8 mouse cellular contexts compared by ENCODE assay signal in the genomic region with DNA sequence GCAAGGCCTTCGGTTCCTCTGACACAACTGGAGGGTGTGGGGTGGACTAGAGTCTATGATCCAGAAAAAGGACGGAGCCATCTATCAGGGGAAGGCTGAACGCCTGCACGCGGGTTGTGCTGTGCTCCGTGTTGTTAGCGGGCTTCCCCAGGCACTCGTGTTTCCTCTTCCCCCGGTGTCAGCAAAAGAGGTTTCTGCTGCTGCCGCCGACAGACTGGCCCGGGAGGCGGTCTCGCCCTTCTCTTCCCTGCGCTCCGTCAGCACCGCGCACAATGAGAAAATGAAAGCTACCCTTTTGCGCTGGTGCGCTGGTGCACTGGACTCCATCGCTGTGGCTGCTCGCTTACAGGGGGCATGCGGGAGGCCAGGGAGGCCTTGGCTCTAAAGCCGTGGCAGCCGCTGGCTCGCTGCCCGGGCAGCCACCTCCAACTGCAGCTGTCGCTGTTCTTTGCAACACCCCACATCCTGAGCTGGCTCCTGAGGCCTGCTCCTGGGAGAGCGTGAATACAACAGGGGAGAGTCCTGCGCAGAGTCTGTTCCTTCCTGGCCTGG. TPM values are rescaled to one million over a fixed set of nuclear protein-coding genes. Genes with fewer than 3 reads are reported as not detected.
DNase-seq lines count a peak whose midpoint lies in the region; ATAC-seq and TF ChIP-seq lines count a peak whose summit lies in the region.

No protein-coding gene starts in this region.

- TF ChIP-seq POLR2A in bone marrow macrophage, adult 2 months (IDR thresholded peaks at IDR 0.05; ENCODE audit: borderline replicate concordance, low read depth, low read length) = no peak

- H3K4me1 ChIP-seq in bone marrow macrophage, adult 2 months (ENCODE audit: control insufficient read depth, insufficient read depth, low read length) = peaks cover 6% of the 10 kb centered on the region
- 0 out of 2 replicates have a peak, but pooled peaks cover 3% of the 10 kb centered on the region for H3K4me1 ChIP-seq in heart, postnatal 0 days (ENCODE audit: control insufficient read depth, insufficient read depth)
- peaks cover 16% of the 10 kb centered on the region for H3K4me1 ChIP-seq in lung, embryonic 16.5 days (replicated peaks; ENCODE audit: control insufficient read depth, insufficient read depth, low read length)

- no peaks in the 10 kb centered on the region for H3K9me3 ChIP-seq in heart, postnatal 0 days (replicated peaks; ENCODE audit: control insufficient read depth, low read length)
- H3K9me3 ChIP-seq in lung, embryonic 16.5 days (ENCODE audit: control insufficient read depth, low read length) = no peaks in the 10 kb centered on the region

- H3K27ac ChIP-seq in bone marrow macrophage, adult 2 months (ENCODE audit: insufficient read depth, low read depth, low read length) = peak overlapping the region; percentile 79
- peak overlapping the region; percentile 89 for H3K27ac ChIP-seq in heart, postnatal 0 days (ENCODE audit: low read depth)
- peak overlapping the region; percentile 93 for H3K27ac ChIP-seq in lung, embryonic 16.5 days (ENCODE audit: low read length)

- no peak for TF ChIP-seq CTCF in bone marrow macrophage, adult 2 months (IDR thresholded peaks at IDR 0.05; ENCODE audit: low read depth, low read length)
- TF ChIP-seq CTCF in heart, postnatal 0 days (IDR thresholded peaks at IDR 0.05; ENCODE audit: low read depth) = no peak

- H3K9ac ChIP-seq in heart, postnatal 0 days (replicated peaks; ENCODE audit: low read depth, low read length) = peak overlapping the region; percentile 62
- peak overlapping the region; percentile 72 for H3K9ac ChIP-seq in lung, embryonic 16.5 days (ENCODE audit: low read length)

- peak; percentile 44 for DNase-seq in CD8-positive naive resting alpha-beta T cell, adult 2 months (ENCODE audit: low read depth in 2 of 2, low spot score in 2 of 2)
- peak; percentile 72 for DNase-seq in fibroblast of lung, adult 2 months (ENCODE audit: low read depth)
- peak; percentile 84 for DNase-seq in heart, postnatal 0 days (ENCODE audit: low spot score)
- DNase-seq in kidney, postnatal 25 days = peak; percentile 70 to 88
- peak; percentile 63 for DNase-seq in ovary, adult 18-20 months (ENCODE audit: low spot score)
- DNase-seq in thymus, postnatal 0 days (ENCODE audit: low spot score) = peak; percentile 77

- ATAC-seq in heart, postnatal 0 days (ENCODE audit: insufficient read depth, low read depth) = peak; percentile 90
- peak; percentile 90 for ATAC-seq in lung, embryonic 16.5 days (ENCODE audit: low read depth)

- peak overlapping the region; percentile 57 for H3K4me3 ChIP-seq in bone marrow macrophage, adult 2 months (ENCODE audit: insufficient read depth, low read length)
- peak overlapping the region; percentile 46 for H3K4me3 ChIP-seq in heart, postnatal 0 days (ENCODE audit: low read depth, low read length)
- peak overlapping the region; percentile 48 for H3K4me3 ChIP-seq in lung, embryonic 16.5 days (ENCODE audit: low read length)

- H3K27me3 ChIP-seq in heart, postnatal 0 days (ENCODE audit: control insufficient read depth, insufficient read depth, low read length) = no peaks in the 10 kb centered on the region
- H3K27me3 ChIP-seq in lung, embryonic 16.5 days (ENCODE audit: control insufficient read depth, insufficient read depth, low read depth, low read length) = no peaks in the 10 kb centered on the region

- TF ChIP-seq EP300 in heart, postnatal 0 days (IDR thresholded peaks at IDR 0.05; ENCODE audit: low read depth) = 0 out of 2 replicates have a peak, but pooled peaks have one; percentile 47

- WGBS in heart, postnatal 0 days = under 1% methylated on average over 30 of the region's 30 CpGs
- 1% methylated on average over 30 of the region's 30 CpGs for WGBS in lung, embryonic 16.5 days

- no peaks in the 10 kb centered on the region for H3K36me3 ChIP-seq in heart, postnatal 0 days (replicated peaks; ENCODE audit: control insufficient read depth, insufficient read depth, low read length)
- no peaks in the 10 kb centered on the region for H3K36me3 ChIP-seq in lung, embryonic 16.5 days (ENCODE audit: control insufficient read depth, insufficient read depth, low read length)

- peak overlapping the region; percentile 61 for H3K4me2 ChIP-seq in heart, postnatal 0 days (ENCODE audit: low read depth, low read length)
- peak overlapping the region; percentile 66 for H3K4me2 ChIP-seq in lung, embryonic 16.5 days (ENCODE audit: low read depth, low read length)

RNA-seq across cellular contexts. Expression of a gene that starts 36.3 kb away (rescaled TPM):
- polyA plus RNA-seq in bone marrow macrophage, adult 2 months (2012; ENCODE audit: insufficient read depth, insufficient read length, missing spikeins) = 0.78 TPM in 1 of 2 replicates, not detected in the other
- not detected in 2 replicates for total RNA-seq in heart, postnatal 0 days (2014; rRNA removed; ENCODE audit: low replicate concordance)
- 1.00 and 2.7 TPM in 2 replicates for polyA plus RNA-seq in heart, postnatal 0 days (2015; fragmentation: Nextera tagmentation; extraction: Ambion mirVana)
- 0.94 and 1.3 TPM in 2 replicates for polyA plus RNA-seq in lung, embryonic 16.5 days (2015; fragmentation: Nextera tagmentation; extraction: Ambion mirVana)
- polyA plus RNA-seq in thymus, postnatal 0 days (2015; fragmentation: Nextera tagmentation; extraction: Ambion mirVana) = 0.79 TPM in 1 of 2 replicates, not detected in the other

Comparison
In these comparisons a context has a peak if more than half of its experiments do, and no peak if none do; other contexts are left out.
1. Peak in every context shown above with its lines: DNase-seq, ATAC-seq, H3K4me3 ChIP-seq and H3K27ac ChIP-seq.